Mouse (Mus musculus) spleen, postnatal 4 days (tissue): ENCODE data around the gene Ube2k.

Source experiments
- DNase-seq, 2 experiments: peaks; one replicate each; pipeline ENCODE4 v3.0.0; 2022; ENCODE audit warnings: low spot score in 2 of 2

Gene Ube2k

DNA sequence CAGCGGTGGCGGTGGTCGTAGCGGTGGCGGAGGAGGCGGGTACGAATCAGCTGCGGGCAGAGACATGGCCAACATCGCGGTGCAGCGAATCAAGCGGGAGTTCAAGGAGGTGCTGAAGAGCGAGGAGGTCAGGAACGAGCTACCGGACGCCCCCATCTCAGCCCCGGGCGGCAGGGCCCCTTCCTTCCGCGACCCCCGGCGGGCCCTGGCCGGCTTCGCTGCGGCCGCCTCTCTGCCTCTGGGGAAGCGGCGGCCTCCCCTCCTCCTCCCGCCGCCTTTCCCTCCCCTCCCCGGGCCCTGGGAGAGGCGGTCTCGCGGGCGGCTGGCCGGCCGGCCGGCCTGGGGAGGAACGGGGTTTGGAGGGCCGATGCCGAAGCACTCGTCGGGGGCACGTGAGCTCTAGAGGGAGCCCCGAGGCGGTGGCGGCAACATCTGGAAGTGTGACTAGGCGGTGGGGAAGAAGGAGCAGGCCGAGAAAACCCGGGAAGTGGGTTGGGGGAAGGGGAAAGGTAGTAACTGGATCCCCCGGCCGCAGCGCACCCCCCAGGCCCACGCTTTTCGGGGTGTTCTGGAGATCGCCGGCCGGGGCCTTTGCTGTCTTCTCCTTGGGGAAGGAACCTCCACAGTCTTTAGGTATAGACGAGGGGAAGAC lies 513 bp downstream of the Ube2k start:
- peak; percentile 61 to 84 for DNase-seq

DNA sequence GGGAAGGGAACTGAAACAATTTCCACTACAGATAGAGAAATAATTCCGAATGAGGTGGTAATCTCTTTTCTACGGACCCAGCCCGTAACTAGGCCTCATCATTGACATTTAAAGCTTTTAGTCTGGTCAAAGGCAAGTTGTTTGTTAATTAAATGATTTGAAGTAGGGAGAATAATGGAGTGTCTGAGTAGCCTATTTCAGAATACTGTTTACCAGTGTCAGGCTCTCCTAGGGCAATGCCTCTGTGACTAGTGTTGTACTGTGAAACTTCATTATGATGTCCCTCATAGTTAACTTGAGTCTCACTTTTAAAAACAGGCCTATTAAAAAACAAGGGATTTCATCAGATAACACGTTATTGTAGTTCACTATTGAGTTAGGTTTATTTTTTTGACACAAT lies 1.1 kb downstream of the Ube2k start:
- no peak for DNase-seq

DNA sequence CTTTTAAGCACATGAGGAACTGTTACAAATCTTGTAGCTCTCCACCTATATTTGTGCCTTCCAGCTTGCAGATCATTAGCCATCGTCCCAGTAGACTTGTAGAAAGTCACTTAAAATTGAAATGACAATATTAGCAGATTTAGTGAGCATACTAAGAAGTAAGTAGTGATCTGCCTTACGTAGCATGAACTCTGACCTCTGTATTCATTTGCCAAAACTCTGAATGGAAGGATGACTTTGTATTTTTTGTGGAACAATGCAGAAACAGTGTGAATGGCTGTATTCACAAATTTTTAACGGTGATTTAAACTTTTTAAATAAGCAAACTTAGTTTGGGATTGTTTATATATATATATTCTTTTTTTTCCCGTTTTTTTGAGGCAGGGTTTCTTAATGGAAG lies 1.8 kb downstream of the Ube2k start:
- DNase-seq: no peak

DNA sequence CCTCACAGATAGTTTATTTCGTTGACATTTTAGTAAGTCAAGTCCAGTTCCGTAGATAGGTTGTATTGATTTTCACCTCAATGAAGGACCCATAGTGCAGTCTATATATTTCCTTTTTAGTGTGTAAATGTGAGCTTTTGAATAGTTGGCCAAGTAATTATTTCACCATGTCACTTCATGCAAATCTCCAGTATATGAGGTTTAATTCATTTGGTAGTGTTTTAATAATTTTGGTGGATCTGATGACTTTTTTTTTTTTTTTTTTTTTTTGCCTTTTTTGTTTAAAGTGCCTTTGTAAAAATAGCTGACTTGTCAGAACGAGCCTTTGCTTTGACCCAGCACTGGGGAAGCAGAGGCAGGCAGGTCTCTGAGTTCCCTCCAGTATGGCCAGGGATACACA lies 2.8 kb downstream of the Ube2k start:
- no peak for DNase-seq

DNA sequence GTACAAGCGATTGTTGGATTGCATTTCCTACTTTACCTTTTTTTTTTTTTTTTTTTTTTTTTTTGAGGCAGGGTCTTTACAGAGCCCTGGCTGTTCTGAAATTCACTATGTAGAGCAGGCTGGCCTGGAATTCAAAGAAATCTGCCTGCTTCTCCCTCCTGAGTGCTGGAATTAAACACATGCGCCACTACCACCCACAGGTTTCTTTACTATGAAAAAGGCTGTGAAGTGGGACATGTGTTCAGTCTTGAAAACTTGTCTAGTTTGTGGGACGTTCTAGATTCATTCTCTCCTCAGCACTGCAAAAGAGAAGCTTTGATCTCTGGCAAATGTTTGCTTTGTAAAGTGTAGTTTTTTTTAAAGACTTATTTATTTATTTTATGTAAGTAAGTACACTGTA lies 4.9 kb downstream of the Ube2k start:
- DNase-seq: no peak

DNA sequence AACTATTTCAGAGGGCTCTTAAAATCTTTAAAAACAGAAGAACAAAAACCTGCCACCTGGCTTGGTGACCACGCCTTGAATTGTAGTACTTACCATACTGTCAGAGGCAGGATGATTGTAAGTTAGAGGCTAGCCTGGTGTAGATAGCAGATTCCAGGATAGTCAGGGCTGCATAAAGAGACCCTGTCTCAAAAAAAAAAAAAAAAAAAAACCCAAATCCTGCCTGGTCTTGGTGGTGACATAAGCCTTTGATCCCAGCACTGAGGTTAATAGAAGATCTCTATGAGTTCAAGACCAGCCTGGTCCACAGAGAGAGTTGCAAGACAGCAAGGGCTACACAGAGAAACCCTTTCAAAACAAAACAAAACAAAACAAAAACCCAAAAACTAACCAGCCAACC lies 6.5 kb downstream of the Ube2k start:
- DNase-seq: no peak

DNA sequence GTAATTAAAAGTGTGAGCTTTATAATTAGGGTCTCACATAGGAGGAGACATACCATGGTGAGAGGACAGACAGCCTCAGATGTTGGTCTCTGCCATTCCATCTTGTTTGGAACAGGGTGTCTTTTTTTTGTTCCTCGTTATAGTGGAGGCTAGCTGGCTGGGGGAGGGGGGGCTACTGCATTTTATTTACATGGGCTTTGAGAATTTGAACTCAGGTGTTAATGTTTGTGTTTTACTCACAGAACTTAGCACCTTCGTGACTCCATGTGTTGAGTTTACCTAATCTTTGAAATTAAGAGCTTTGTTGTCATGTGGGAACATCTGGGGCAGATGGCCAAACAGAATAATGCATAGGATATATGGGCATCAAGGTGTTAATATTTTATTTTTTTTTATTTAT lies 7.6 kb downstream of the Ube2k start:
- DNase-seq: no peak

DNA sequence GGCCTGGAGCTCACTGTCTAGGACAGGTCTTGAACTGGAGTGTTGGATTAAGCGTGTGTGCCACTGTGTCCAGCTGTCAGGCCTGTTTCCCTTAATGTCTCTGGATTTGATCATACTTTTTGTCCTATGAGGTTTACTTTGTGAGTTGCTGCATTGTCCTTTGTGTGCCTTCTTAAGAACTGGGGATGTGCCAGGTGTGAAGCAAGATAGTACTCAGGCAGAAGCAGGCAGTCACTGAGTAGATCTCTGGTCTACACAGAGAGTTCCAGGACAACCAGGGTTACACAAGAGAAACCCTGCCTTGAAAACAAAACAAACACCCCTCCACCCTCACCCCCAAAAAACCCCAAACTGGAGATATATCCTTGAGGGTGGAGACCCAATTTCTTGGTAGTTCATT lies 12.6 kb downstream of the Ube2k start:
- DNase-seq: no peak

DNA sequence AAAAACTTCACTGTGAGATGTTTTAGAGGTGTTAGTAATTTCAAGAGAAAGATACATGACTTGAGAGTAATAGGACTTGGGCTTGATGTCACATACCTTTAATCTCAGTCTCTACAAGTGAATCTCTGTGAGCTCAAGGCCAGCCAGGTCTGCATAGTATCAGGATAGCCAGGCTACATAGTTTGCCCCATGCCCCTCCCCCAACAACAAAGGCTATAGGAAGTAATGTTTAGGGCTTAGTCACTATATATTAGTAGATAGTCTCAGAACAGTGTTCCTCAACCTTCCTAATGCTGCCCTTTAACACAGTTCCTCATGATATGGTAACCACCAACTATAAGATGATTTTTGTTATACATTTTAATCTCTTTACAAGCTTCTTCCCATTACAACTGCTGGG lies 20.1 kb downstream of the Ube2k start:
- no peak for DNase-seq

DNA sequence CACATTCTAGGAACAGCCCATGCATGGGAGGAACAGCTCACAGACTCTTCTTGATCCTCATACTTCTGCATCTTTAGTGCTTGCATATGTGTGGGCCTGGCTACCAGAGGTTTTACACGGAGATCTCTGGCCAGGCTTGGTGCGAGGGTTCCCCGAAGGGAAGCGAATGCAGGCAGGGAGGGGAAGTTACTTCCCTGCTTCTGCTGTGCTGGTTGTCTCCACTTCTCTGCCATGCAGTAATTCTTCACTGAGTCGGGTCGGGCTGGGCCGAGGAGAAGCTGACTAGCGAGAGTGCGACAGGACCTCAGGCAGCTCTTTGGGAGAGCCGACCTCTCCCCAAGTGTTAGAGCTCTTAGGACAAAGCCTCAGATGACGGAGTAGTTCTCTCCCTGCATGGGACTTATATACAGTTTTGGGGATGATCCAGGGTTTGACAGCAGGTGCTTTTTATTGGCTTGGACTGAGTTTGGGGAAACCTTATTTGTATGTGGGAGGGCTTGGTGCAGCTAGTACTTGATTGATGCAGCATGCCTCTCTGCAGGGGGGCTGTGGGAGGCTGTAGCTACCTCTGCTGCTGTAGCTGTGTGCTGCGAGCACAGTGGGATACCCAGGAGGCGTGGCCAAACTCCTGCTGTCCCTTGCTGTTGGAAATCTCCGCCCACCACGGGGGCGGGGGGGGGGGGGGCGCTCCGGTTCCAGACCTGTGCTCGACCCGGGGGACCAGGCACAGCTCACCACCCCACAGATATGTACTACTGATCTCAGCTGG lies 24.3 kb downstream of the Ube2k start:
- no peak for DNase-seq

DNA sequence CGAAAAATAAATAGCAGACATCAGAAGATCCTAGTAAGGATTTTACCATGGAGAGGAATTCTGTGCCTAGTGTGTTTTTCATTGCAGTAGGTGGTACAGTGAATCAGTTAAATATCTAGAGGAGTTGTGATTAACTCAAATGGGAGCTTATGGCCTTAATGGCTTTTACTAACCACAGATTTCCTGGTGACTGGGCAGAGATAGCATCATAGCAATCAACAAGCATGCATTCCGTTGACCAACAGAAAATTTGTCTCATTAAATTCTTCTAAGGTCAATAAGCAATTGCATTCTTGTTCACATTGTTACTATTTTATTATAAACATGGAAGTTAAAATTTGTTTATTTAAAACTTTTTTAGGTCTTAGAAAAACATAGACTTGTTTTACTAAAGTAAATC lies 28.5 kb downstream of the Ube2k start:
- DNase-seq: no peak

DNA sequence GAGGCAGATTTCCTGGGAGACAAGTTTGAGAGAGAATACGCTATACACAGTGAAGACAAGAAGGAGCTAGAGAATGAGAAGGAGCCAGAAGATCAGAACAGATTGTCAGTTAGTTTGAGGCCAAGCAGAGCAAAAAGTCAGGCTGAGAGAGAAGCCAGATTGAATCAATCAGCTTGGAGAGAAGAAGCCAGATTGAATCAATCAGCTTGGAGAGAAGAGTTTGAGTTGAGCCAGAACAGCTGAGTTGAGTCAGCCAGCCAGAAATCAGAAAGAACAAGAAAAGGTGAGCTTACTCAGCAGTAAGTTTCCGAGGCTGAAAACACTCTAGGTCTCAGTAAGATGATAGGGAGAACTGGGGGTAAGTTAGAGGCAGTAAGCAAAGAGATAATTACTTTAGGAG lies 37.8 kb downstream of the Ube2k start:
- DNase-seq: no peak

DNA sequence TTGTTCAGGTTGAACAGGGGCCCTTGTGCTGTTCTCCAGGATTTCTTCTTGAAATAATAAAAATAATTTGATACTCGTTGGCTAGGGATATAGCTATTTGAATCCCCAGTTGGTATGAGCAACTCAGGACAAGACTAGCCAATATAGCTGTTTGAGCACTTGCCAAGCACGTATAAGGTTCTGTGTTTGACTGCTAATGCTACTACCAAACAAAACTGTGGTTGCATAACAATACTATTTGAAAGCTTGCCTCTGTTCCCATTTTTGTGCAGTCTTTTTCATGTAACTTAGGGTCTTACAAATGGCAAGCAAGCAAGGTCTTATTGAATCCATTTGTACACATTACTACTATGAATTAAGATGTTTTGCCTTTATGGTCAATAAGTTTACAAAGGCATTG lies 38.9 kb downstream of the Ube2k start:
- no peak for DNase-seq

DNA sequence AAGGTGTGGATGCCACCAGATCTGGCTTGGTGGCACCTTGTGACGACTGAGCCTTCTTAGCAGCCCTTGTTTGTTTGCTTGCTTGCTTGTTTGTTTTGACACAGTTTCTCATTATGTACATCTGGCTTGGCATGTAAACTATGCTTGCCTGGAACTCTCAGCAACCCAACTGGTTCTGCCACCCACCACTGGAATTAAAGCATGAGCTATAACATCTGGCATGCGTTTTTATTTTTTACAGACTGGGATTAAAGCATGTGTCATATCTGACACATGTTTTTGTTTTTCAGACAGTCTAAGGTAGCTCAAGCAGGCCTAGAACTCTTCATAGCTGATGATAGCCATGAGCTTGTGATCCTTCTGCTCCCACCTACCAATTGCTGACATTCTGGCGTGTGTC lies 41.5 kb downstream of the Ube2k start:
- DNase-seq: no peak

DNA sequence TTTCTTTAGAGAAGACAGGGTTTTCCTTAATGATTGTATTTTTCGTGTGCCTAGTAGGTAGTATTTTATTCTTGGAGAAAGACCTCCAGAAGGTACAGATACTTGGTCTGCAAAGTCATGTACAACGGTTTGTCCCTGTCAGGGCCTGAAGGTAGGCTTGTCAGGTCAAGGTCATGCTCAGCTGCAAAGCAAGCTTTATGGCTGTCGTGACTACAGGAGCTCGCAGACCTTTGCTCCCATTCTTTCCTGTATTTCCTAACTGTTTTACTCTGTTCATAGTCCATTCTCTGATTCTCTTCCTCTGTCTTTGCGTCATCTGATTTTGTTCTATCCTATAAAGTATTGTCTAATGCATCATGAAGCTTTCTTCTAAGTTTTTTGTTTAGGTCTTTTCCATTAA lies 49.3 kb downstream of the Ube2k start:
- DNase-seq: no peak

DNA sequence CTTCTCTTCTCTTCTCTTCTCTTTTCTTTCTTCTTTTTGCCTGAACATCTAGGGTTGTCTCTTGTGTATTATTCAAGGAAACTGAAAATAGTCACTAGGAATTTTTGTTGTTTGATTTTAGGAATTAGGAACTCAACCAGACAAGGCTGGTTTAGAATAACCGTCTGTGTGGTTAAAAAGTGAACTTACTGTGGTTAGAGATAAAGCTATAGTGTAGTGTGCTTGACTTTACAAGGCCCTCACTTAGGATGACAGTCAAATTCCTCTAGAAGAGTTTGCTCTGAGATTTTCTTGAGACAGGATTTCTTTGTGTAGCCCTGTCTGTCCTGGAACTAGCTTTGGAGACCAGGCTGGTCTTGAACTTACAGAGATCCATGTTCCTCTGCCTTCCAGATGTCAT lies 53.2 kb downstream of the Ube2k start:
- DNase-seq: no peak

DNA sequence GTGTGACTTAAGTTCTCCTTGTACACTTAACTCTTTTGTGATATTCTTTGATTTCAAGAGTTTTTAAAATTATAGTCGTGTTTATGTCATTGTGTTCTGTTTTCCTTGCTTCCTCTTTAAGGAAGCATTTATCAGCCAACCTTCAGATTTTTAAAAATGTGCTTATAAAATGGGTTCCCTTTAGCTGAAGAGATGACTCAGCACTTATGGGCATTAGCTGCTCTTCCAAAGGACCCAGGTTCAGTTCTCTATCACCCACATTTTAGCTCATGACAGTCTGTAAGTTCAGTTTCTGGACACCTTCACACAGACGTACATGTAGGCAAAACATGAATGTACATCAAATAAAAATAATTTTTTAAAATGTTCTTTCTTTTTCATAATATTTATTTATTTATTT lies 55.4 kb downstream of the Ube2k start:
- DNase-seq: no peak

DNA sequence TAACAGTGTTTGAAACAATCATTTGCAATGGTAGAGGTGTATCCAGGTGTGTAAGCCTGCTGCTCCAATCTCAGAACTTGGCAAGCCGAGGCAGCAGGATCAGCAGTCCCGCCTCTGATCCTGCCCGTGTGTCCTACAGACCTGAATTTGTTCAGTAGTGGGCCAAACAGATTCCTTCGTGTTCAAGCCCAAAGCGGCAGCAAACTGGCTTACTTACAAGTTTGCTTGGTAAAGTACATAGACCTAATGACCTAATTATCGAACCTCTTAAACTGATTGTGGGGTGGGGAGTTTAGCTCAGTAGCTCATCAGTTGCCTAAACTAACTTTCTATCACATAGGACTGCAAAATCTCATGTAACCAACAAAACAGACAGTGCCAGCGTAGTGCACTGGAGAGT lies 62.6 kb downstream of the Ube2k start:
- no peak for DNase-seq

DNA sequence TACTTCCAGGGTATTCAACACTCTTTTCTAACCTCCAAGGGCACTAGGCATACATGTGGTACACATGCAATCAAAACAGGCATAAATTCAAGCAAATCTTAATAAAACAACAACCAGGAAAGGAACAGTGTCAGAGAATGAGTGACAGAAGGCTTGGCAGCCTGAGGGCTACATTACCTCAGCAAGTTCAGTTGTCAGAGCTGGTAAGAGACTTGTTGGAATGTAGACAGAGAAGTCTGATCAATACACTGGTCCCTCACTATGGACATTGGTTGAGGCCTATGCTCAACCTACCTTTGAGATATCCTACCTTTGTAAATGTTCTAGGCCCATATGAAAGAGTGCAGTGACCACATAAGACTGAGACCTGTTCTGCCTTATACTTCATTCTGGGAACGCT lies 69.8 kb downstream of the Ube2k start:
- no peak for DNase-seq

DNA sequence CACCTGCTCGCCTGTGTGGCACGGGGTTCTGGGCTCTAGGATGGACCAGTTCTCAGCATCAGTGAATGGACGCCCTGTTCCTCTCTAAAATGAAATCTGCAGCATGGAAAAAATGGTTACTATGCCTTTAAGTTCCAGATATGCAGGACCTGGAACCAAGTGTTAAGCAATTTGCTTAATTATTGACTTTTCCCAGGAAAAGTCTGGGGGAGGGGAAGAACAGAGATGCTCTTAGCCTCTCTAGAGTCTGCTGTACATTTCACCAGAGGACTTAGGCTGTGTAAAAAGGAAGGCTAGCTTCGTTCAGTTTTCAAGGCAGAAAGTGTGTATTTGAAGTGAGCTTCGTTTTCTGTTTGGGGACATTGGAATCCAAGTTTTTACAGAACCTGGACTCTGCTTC lies 72.7 kb downstream of the Ube2k start:
- DNase-seq: no peak

DNA sequence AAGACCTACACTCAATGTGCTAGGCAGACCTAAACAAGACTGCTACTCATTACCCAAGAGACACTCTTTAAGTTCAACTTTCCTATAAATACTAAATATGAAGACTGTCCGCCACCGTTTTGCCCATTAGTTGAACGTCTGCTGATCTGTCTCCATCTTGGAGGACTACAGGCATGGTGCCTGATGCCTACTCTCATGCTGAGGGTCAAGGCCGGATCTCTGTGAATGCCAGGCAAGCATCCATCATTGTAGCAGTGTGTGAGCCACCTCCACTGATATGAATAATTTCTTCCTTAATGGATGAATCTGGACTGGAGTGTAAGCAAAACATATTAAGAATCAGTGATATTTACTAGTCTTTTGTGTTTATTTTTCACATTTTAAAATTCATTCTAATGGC lies 73.5 kb downstream of the Ube2k start:
- no peak for DNase-seq

DNA sequence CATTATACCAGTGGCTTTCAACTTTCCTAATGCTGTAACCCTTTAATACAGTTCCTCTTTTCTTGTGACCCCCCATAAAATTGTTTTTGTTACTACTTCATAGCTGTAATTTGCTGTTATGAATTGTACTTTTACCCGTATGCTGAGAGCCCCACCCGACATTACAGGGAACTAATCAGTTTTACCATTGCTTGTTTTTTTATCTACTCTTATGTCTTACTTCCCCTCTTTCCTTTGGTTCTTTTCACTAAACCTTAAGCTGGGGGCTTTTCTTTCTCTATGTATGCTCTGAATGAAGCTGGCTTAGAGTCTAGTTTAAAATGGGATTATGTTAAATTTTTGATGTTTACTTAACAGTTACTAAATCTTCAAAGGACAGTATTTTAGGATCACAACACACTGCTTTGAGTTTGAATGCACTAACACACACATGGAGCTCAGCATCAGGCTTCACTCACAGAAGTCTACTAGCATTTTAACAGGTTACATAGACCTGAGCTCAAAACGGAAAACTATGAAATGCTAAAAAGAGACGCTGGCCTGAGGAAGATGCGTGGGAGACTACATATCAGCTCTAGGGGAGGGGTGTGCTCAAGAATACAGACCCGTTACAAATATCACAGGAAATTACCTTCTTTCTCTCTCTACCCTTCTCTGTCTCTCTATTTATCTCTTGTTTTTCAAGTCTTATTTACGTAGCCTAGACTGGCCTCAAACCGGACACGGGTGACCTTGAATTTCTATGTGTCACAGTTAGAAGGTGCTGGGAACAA lies 76.3 kb downstream of the Ube2k start:
- DNase-seq: no peak

DNA sequence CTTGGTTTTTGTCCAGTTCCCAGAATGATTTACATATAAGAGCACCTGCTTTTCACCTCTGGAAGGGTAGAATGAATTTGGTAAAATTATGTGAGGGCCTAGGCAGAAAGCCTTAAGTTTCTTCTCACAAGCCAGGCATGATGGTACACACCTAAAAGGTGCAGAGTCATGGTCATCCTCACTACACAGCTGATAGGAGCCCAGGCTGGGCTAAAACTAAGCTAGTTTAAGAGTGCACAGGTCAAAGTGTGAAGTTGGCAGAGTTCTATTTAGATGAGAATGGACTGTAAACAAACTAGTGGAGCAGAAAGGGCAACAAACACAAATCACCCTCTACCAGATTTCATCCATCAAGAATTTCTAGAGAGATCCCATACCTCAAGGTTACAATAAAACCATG lies 87.3 kb downstream of the Ube2k start:
- DNase-seq: no peak
